Mouse (Mus musculus): ENCODE results near the gene Klhl29. TPM values are rescaled to one million over a fixed set of nuclear protein-coding genes. Genes with fewer than 3 reads are reported as not detected.

The Klhl29 gene
- polyA plus RNA-seq, 1 experiment: 8.7 TPM

- no peak for DNase-seq (ENCODE audit: low spot score)
Observed at GRCm38 (mm10) chr12:5254246-5254982, 121.1 kb downstream of the Klhl29 start.

- no peak for DNase-seq (ENCODE audit: low spot score)
Observed at GRCm38 (mm10) chr12:5253289-5254005, 122.0 kb downstream of the Klhl29 start.

GRCm38 (mm10) chr12:5252569-5252968 is 122.9 kb downstream of the Klhl29 start:
- no peak for DNase-seq (ENCODE audit: low spot score)

GRCm38 (mm10) chr12:5250042-5250441 is 125.4 kb downstream of the Klhl29 start:
- DNase-seq (ENCODE audit: low spot score): no peak

GRCm38 (mm10) chr12:5249068-5249467 is 126.4 kb downstream of the Klhl29 start:
- no peak for DNase-seq (ENCODE audit: low spot score)

- no peak for DNase-seq (ENCODE audit: low spot score)
Observed at GRCm38 (mm10) chr12:5247505-5247904, 128.0 kb downstream of the Klhl29 start.

GRCm38 (mm10) chr12:5246721-5247341 is 128.7 kb downstream of the Klhl29 start:
- DNase-seq (ENCODE audit: low spot score): no peak

- no peak for DNase-seq (ENCODE audit: low spot score)
Observed at GRCm38 (mm10) chr12:5246193-5246621, 129.3 kb downstream of the Klhl29 start.

- DNase-seq (ENCODE audit: low spot score): no peak
Observed at GRCm38 (mm10) chr12:5245207-5245597, 130.3 kb downstream of the Klhl29 start.

- DNase-seq (ENCODE audit: low spot score): no peak
Observed at GRCm38 (mm10) chr12:5244431-5245206, 130.9 kb downstream of the Klhl29 start.

- DNase-seq (ENCODE audit: low spot score): no peak
Observed at GRCm38 (mm10) chr12:5243867-5244266, 131.6 kb downstream of the Klhl29 start.

GRCm38 (mm10) chr12:5243449-5243848 is 132.0 kb downstream of the Klhl29 start:
- no peak for DNase-seq (ENCODE audit: low spot score)

GRCm38 (mm10) chr12:5242551-5243330 is 132.7 kb downstream of the Klhl29 start:
- no peak for DNase-seq (ENCODE audit: low spot score)

- no peak for DNase-seq (ENCODE audit: low spot score)
Observed at GRCm38 (mm10) chr12:5239451-5240245, 135.8 kb downstream of the Klhl29 start.

- no peak for DNase-seq (ENCODE audit: low spot score)
Observed at GRCm38 (mm10) chr12:5237078-5237477, 138.4 kb downstream of the Klhl29 start.

- no peak for DNase-seq (ENCODE audit: low spot score)
Observed at GRCm38 (mm10) chr12:5235596-5235995, 139.9 kb downstream of the Klhl29 start.

- DNase-seq (ENCODE audit: low spot score): no peak
Observed at GRCm38 (mm10) chr12:5230504-5230903, 145.0 kb downstream of the Klhl29 start.

- no peak for DNase-seq (ENCODE audit: low spot score)
Observed at GRCm38 (mm10) chr12:5226676-5227654, 148.5 kb downstream of the Klhl29 start.

- DNase-seq (ENCODE audit: low spot score): no peak
Observed at GRCm38 (mm10) chr12:5223595-5223994, 151.9 kb downstream of the Klhl29 start.
